Mouse (Mus musculus) neural tube, embryonic 14.5 days (tissue): ENCODE results near the gene Cdkn1c. TPM values are rescaled to one million over a fixed set of nuclear protein-coding genes. Genes with fewer than 3 reads are reported as not detected.
A peak's percentile ranks its signal among the peaks of the same experiment; 100 is the strongest.

Source experiments
- ATAC-seq: fragments of 200-750 bp; cut with Nextera tagmentation; 2 replicates; pipeline ENCODE4 v1.8.0; 2017; ENCODE audit warnings: low read depth, mild to moderate bottlenecking, moderate TSS enrichment, moderate library complexity
- H3K27ac ChIP-seq: fragments of 300-500 bp; sonication (generic); 2 replicates; pipeline ENCODE4 v1.5.1; 2014; ENCODE audit warnings: low read depth, mild to moderate bottlenecking, control low read depth, low read length, moderate library complexity, mixed read lengths
- H3K27me3 ChIP-seq: fragments of 300-500 bp; sonication (generic); 2 replicates; pipeline ENCODE4 v1.6.1; 2014; ENCODE audit warnings: low read length; ENCODE audit not compliant: control insufficient read depth, insufficient read depth
- H3K36me3 ChIP-seq: fragments of 300-500 bp; sonication (generic); 2 replicates; pipeline ENCODE4 v1.6.1; 2014; ENCODE audit warnings: low read length, mixed read lengths; ENCODE audit not compliant: control insufficient read depth, insufficient read depth
- H3K4me1 ChIP-seq: fragments of 300-500 bp; sonication (generic); 2 replicates; pipeline ENCODE4 v1.6.1; 2014; ENCODE audit warnings: low read length; ENCODE audit not compliant: control insufficient read depth, insufficient read depth
- H3K4me2 ChIP-seq: fragments of 300-500 bp; sonication (generic); 2 replicates; pipeline ENCODE4 v1.6.1; 2014; ENCODE audit warnings: mild to moderate bottlenecking, low read depth, low read length, control low read depth
- H3K4me3 ChIP-seq: fragments of 300-500 bp; sonication (generic); 2 replicates; pipeline ENCODE4 v1.5.1; 2014; ENCODE audit warnings: low read depth, low read length, control low read depth, mixed read lengths
- H3K9ac ChIP-seq: fragments of 300-500 bp; sonication (generic); replicated peaks from 2 replicates; pipeline ENCODE4 v1.6.1; 2014; ENCODE audit warnings: low read depth, mild to moderate bottlenecking, control low read depth, low read length, mixed read lengths
- H3K9me3 ChIP-seq: fragments of 300-500 bp; sonication (generic); 2 replicates; pipeline ENCODE4 v1.6.1; 2016; ENCODE audit warnings: low read length; ENCODE audit not compliant: control insufficient read depth
- WGBS: fragments of 180-500 bp; shearing (Covaris S2); extraction: QIAGEN DNeasy Blood & Tissue Kit; methylation state at CpG from one replicate; pipeline ENCODE4 v1.1.7; 2014; 5-methylcytosine and 5-hydroxymethylcytosine counted together
- polyA plus RNA-seq: library from polyadenylated mRNA; unstranded; fragments of >200 nt; fragmentation: Nextera tagmentation; extraction: Ambion mirVana; gene quantifications from 2 replicates; pipeline ENCODE4 v1.2.1, GENCODE M21; 2014

Gene Cdkn1c
- 252 and 338 TPM in 2 replicates for polyA plus RNA-seq

DNA sequence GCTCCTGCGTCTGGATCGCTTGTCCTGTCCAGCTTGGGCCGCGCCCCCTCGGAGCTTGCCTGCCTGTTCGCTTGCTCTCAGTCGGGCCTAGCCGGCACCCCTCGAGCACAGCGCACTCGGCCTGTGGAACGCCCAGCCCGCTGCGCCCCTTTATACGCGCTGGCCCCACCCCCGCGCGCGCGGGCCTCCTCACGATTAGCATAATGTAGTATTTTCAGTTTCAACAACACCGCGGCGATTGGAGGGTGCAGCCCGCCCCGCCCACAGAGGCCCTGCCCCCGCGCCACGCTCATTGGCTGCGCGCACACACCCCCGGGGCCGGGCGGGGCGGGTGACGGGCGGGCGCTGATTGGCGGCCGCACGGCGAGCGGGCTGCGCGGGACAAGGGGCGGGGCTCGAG is at the start of gene Cdkn1c:
Gene Cdkn1c (minus strand): TSS at position 177 of the 400 bp plus-strand sequence.
- peak; percentile 86 for ATAC-seq
- Histone ChIP-seq H3K4me3 (peak within 1 kb of the TSS; percentile 52), H3K36me3 (no peaks in the 10 kb centered on the region), H3K4me1 (peaks cover 2% of the 10 kb centered on the region; the same call in 1 of the 2 replicates), H3K9ac (peak within 1 kb of the TSS; percentile 76), H3K4me2 (peak within 1 kb of the TSS; percentile 57), H3K9me3 (peaks cover 3% of the 10 kb centered on the region; the same call in 1 of the 2 replicates), H3K27me3 (no peaks in the 10 kb centered on the region), H3K27ac (peak within 1 kb of the TSS; percentile 74)
- whole genome bisulfite sequencing = 43% methylated on average over 28 of the region's 48 CpGs

- 89% methylated on average over 1 of the region's 1 CpGs for WGBS
- no peak overlapping the region for H3K27ac ChIP-seq
- H3K27me3 ChIP-seq = peaks cover 5% of the 10 kb centered on the region
- H3K4me2 ChIP-seq = no peak overlapping the region
- no peak for ATAC-seq
- no peak overlapping the region for H3K9ac ChIP-seq
- no peaks in the 10 kb centered on the region for H3K4me1 ChIP-seq
- no peaks in the 10 kb centered on the region for H3K9me3 ChIP-seq
- H3K4me3 ChIP-seq = no peak overlapping the region
- peaks cover 18% of the 10 kb centered on the region for H3K36me3 ChIP-seq
Measured at GRCm38 (mm10) chr7:143509566-143509965, 48.7 kb upstream of the Cdkn1c start.

- Histone ChIP-seq H3K36me3 (no peaks in the 10 kb centered on the region), H3K9ac (no peak overlapping the region), H3K27ac (no peak overlapping the region), H3K4me3 (no peak overlapping the region), H3K4me2 (no peak overlapping the region), H3K4me1 (peaks cover 10% of the 10 kb centered on the region), H3K9me3 (no peaks in the 10 kb centered on the region), H3K27me3 (peaks cover 20% of the 10 kb centered on the region)
- no peak for ATAC-seq
- WGBS = 22% methylated on average over 7 of the region's 7 CpGs
Measured at GRCm38 (mm10) chr7:143506675-143507074, 45.8 kb upstream of the Cdkn1c start.

DNA sequence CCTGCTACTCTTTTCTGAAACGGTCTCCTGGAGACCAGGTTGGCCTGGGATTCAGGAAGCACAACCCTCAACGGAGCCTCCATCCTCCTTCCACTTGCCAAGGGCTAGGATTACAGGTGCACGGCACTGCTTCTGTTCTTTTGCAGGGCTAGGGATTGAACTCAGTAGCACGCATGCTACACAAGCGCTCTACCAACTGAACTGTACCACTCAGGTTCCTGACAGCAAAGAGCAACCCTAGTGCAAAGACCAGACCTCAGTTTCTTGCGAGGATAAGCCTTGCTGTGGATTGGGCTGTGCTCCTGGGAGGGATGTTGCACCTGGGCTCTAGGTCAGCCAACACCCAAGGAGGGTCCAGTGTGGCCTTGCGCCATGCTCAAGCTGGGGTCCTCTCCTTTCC is 45.4 kb upstream of the Cdkn1c start:
- Histone ChIP-seq H3K4me3 (no peak overlapping the region), H3K36me3 (no peaks in the 10 kb centered on the region), H3K27me3 (peaks cover 24% of the 10 kb centered on the region), H3K4me2 (no peak overlapping the region), H3K9me3 (no peaks in the 10 kb centered on the region), H3K27ac (no peak overlapping the region), H3K4me1 (peaks cover 12% of the 10 kb centered on the region), H3K9ac (no peak overlapping the region)
- ATAC-seq = no peak
- WGBS = 67% methylated on average over 7 of the region's 7 CpGs

DNA sequence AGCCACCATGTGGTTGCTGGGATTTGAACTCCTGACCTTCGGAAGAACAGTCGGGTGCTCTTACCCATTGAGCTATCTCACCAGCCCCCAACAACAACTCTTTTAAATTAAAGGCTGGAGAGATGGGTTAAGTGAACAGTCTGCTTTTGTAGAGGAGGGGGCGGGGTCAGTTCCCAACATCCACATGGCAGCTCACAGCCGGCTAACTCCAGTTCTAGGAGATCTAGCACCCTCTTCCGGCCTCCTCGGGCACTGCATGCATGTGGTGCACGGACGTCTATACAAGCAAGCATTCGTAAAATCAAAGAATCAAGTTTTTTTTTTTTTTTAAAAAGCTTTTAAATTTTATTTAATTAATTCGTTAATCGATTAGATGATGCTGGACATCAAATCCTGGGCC is 45.0 kb upstream of the Cdkn1c start:
- H3K9me3 ChIP-seq = no peaks in the 10 kb centered on the region
- peaks cover 12% of the 10 kb centered on the region for H3K4me1 ChIP-seq
- no peak overlapping the region for H3K4me3 ChIP-seq
- H3K27me3 ChIP-seq = peaks cover 28% of the 10 kb centered on the region
- H3K9ac ChIP-seq = no peak overlapping the region
- 31% methylated on average over 11 of the region's 11 CpGs for WGBS
- no peak overlapping the region for H3K27ac ChIP-seq
- no peak for ATAC-seq
- no peak overlapping the region for H3K4me2 ChIP-seq
- no peaks in the 10 kb centered on the region for H3K36me3 ChIP-seq

DNA sequence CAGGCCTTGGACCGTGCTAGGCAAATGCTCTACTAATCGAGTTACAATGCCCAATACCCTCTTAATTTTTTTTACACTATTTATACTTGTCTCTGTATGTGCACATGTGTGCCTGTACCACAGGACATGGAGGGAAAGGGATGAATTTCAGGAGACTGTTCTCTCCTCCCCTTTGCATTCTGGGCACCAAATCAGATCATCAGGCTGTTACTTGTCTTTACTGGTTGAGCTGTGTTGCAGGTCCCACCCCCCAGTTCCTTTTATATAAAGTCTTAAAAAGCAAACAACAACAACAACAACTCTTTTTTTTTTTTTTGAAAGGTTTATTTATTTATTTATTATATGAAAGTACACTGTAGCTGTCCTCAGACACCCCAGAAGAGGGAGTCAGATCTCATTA is 44.6 kb upstream of the Cdkn1c start:
- H3K4me2 ChIP-seq = no peak overlapping the region
- 91% methylated on average over 2 of the region's 2 CpGs for WGBS
- H3K9ac ChIP-seq = no peak overlapping the region
- peaks cover 33% of the 10 kb centered on the region for H3K27me3 ChIP-seq
- ATAC-seq = no peak
- no peak overlapping the region for H3K27ac ChIP-seq
- no peaks in the 10 kb centered on the region for H3K9me3 ChIP-seq
- H3K4me3 ChIP-seq = no peak overlapping the region
- H3K4me1 ChIP-seq = peaks cover 12% of the 10 kb centered on the region
- no peaks in the 10 kb centered on the region for H3K36me3 ChIP-seq

- WGBS = 92% methylated on average over 6 of the region's 6 CpGs
- Histone ChIP-seq H3K36me3 (no peaks in the 10 kb centered on the region), H3K4me2 (no peak overlapping the region), H3K27me3 (peaks cover 35% of the 10 kb centered on the region), H3K4me3 (no peak overlapping the region), H3K9ac (no peak overlapping the region), H3K27ac (no peak overlapping the region), H3K9me3 (no peaks in the 10 kb centered on the region), H3K4me1 (peaks cover 12% of the 10 kb centered on the region)
- ATAC-seq = no peak
Measured at GRCm38 (mm10) chr7:143503926-143504325, 43.1 kb upstream of the Cdkn1c start.

- peak within 1 kb of the TSS; percentile 27 for H3K4me3 ChIP-seq
- 5% methylated on average over 51 of the region's 51 CpGs for WGBS
- H3K36me3 ChIP-seq = no peaks in the 10 kb centered on the region
- peaks cover 35% of the 10 kb centered on the region for H3K27me3 ChIP-seq
- no peak within 1 kb of the TSS for H3K27ac ChIP-seq
- H3K9ac ChIP-seq = no peak within 1 kb of the TSS; the same call in 1 of the 2 replicates
- peak within 1 kb of the TSS; percentile 65 for H3K4me2 ChIP-seq
- ATAC-seq = no peak
- peaks cover 12% of the 10 kb centered on the region for H3K4me1 ChIP-seq
- no peaks in the 10 kb centered on the region for H3K9me3 ChIP-seq
Measured at GRCm38 (mm10) chr7:143502418-143503200, 41.8 kb upstream of the Cdkn1c start, which contains the start of gene Phlda2. Phlda2 (minus strand) TSS chr7:143503150.

- ATAC-seq = no peak
- H3K4me2 ChIP-seq = peak overlapping the region; percentile 65
- WGBS = 4% methylated on average over 55 of the region's 55 CpGs
- peaks cover 35% of the 10 kb centered on the region for H3K27me3 ChIP-seq
- H3K36me3 ChIP-seq = no peaks in the 10 kb centered on the region
- no peaks in the 10 kb centered on the region for H3K9me3 ChIP-seq
- peak overlapping the region; percentile 27 for H3K4me3 ChIP-seq
- H3K9ac ChIP-seq = no peak overlapping the region
- peaks cover 12% of the 10 kb centered on the region for H3K4me1 ChIP-seq
- no peak overlapping the region for H3K27ac ChIP-seq
Measured at GRCm38 (mm10) chr7:143501643-143502417, 41.0 kb upstream of the Cdkn1c start.
